Mouse (Mus musculus) G1E-ER4 (cell line): ENCODE measurements around the gene Zfp879. TPM values are rescaled to one million over a fixed set of nuclear protein-coding genes. Genes with fewer than 3 reads are reported as not detected.

Experiments
- GATA1 ChIP-seq: IDR thresholded peaks from one replicate; pipeline ENCODE4 v1.8.0; 2012; ENCODE audit warnings: low read length, inconsistent platforms
- polyA plus RNA-seq: library from polyadenylated mRNA; stranded (reverse); fragments of >175 nt; gene quantifications from 2 replicates; pipeline ENCODE4 v1.2.3, GENCODE M21; 2012

Zfp879 gene
- not detected in 2 replicates for polyA plus RNA-seq

- TF ChIP-seq GATA1, result no peak
These were observed at the start of gene Zfp879 for GRCm38 (mm10) chr11:50841023-50841735. TSS of gene Zfp879 (minus strand) at chr11:50841552.

GRCm38 (mm10) chr11:50887390-50888128 lies 46.2 kb upstream of the Zfp879 start, which contains the start of gene Zfp454:
TSS of gene Zfp454 (minus strand) at chr11:50887651.
- no peak for TF ChIP-seq GATA1

- TF ChIP-seq GATA1, result no peak
These were observed 45.6 kb upstream of the Zfp879 start for GRCm38 (mm10) chr11:50886933-50887293.

GRCm38 (mm10) chr11:50886231-50886932 lies 45.0 kb upstream of the Zfp879 start:
- no peak for TF ChIP-seq GATA1

- no peak for TF ChIP-seq GATA1
These were observed 42.4 kb upstream of the Zfp879 start for GRCm38 (mm10) chr11:50883756-50884155.

GRCm38 (mm10) chr11:50878641-50879040 lies 37.3 kb upstream of the Zfp879 start:
- no peak for TF ChIP-seq GATA1

GRCm38 (mm10) chr11:50850989-50851601 lies 9.7 kb upstream of the Zfp879 start:
- no peak for TF ChIP-seq GATA1

GRCm38 (mm10) chr11:50850177-50850735 lies 8.9 kb upstream of the Zfp879 start, which contains the start of gene Grm6:
TSS of gene Grm6 (plus strand) at chr11:50850685.
- no peak for TF ChIP-seq GATA1

- TF ChIP-seq GATA1, result no peak
These were observed 8.0 kb upstream of the Zfp879 start for GRCm38 (mm10) chr11:50849310-50849709.

- TF ChIP-seq GATA1, result no peak
These were observed 7.3 kb upstream of the Zfp879 start for GRCm38 (mm10) chr11:50848520-50849137.

- no peak for TF ChIP-seq GATA1
These were observed 5.7 kb upstream of the Zfp879 start for GRCm38 (mm10) chr11:50847047-50847446.

GRCm38 (mm10) chr11:50845951-50846350 lies 4.6 kb upstream of the Zfp879 start:
- no peak for TF ChIP-seq GATA1

GRCm38 (mm10) chr11:50835727-50836126 lies 5.6 kb downstream of the Zfp879 start:
- TF ChIP-seq GATA1, result no peak

GRCm38 (mm10) chr11:50827010-50827953 lies 14.1 kb downstream of the Zfp879 start, which contains the start of gene Zfp354c:
TSS of gene Zfp354c (minus strand) at chr11:50827724.
- TF ChIP-seq GATA1, result no peak

- no peak for TF ChIP-seq GATA1
These were observed 15.1 kb downstream of the Zfp879 start for GRCm38 (mm10) chr11:50826214-50826613.
